Mouse (Mus musculus): ENCODE measurements around the gene Lingo3. TPM values are rescaled to one million over a fixed set of nuclear protein-coding genes. Genes with fewer than 3 reads are reported as not detected.

Gene Lingo3
- polyA plus RNA-seq, 1 experiment from 2014 or later: 1.2 TPM

DNA sequence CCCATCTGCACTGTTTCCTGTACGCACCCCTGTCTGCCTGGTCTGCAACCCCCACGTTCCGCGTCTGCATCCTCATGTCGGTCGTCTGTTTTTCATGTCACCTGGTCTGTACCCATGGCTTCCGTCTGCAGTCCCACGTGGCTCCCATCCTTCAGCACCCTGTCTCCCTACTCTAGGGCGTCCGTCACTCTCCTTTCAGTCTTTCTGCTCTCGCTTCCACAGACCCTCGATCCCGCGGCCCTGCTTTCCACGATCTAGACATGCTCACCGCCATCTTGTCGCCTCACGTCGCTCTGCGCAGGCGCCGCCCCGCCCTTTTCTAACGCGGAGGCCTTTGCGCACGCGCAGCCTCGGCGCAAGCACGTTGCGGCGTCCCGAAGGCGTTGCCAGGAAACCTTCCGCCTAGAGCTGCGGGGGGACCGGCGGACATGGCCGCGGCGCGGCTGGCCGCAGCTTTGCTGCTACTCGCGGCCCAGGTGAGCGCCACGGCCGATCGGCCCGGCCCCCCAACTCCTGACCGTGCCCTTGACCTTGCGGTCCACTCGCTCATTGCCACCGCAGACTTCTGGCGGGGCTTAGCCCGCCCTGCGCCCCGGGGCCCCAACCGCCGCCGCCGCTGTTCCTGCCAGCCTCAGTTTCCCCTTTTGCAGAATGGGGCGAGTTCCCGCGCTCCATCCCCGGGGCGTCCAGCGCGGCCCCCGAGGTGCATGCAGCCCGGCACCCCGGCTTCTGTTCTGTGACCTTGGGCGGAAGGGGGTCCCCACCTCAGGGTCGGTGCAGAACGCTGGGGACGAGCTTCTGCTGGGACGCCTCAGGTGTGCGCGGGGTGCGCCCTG, 11.3 kb upstream of the Lingo3 start, which contains the start of the genes Lsm7 and Sppl2b:
Gene Lsm7, minus strand, starts transcription at position 297 of the 836 bp plus-strand sequence.
Gene Sppl2b, plus strand, starts transcription at position 363 of the 836 bp plus-strand sequence.
- H3K4me2 ChIP-seq (ENCODE audit: low read depth, low read length, severe bottlenecking): peak within 1 kb of the TSS; percentile 99
- peak within 1 kb of the TSS; percentile 85 for H3K9ac ChIP-seq (ENCODE audit: low read length)
- peak within 1 kb of the TSS; percentile 91 for H3K4me3 ChIP-seq (ENCODE audit: low read depth, low read length)
- H3K27me3 ChIP-seq (ENCODE audit: control insufficient read depth, insufficient read depth, low read length): no peaks in the 10 kb centered on the region
- peaks cover 23% of the 10 kb centered on the region; the same call in 1 of the 2 replicates for H3K4me1 ChIP-seq (replicated peaks; ENCODE audit: control insufficient read depth, insufficient read depth, low read length)
- DNase-seq (ENCODE audit: low spot score): peak; percentile 98
- ATAC-seq (replicated peaks; ENCODE audit: low FRiP score): peak; percentile 86
- H3K27ac ChIP-seq (ENCODE audit: low read depth, low read length): no peak within 1 kb of the TSS
- H3K9me3 ChIP-seq (ENCODE audit: control insufficient read depth, low read length): no peaks in the 10 kb centered on the region
- no peaks in the 10 kb centered on the region for H3K36me3 ChIP-seq (ENCODE audit: control insufficient read depth, insufficient read depth, low read length)
- WGBS: under 1% methylated on average over 81 of the region's 81 CpGs

DNA sequence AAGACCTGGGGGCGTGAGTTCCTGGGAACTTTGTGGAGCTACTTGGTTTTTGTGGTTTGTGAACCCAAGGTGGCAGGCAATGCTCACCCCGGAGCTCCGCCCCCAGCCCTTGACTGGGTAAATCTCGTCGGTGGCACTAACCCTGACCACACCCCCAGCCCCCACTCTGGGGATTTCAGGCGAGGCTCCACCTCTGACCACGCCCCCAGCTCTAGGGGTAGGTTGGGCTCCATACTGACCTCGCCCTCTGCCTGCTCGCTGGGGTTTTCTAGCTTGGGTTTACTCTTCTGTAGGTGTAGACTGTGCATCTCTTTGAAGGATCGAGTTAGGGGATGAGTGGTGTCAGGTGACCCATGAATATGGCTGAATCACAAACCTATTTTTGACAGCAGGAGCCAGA, 4.7 kb upstream of the Lingo3 start:
- 0 out of 2 replicates have a peak, but pooled peaks have one; percentile 9 for ATAC-seq (replicated peaks; ENCODE audit: low FRiP score)

DNA sequence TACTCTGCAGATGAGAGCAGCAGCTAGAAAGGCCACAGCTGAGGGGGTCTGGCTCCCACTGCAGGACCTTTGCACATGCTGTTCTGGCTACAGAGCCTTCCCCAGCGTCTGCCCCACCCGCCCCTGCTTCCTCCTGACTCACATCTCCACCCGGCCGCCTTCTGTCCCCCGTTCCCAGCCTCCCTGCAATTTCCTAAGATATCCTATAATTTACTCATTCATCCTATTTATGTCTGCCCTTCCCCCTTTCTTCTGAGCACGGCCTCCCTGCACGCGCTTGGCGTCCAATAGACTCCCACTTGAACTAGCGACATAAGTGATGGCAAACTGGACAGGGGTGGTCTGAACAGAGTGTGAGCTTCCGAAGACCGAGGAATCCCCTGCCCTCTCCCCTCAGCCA, 1.9 kb upstream of the Lingo3 start:
- Histone ChIP-seq H3K9ac (ENCODE audit: low read length) (no peak overlapping the region), H3K9me3 (ENCODE audit: control insufficient read depth, low read length) (no peaks in the 10 kb centered on the region), H3K4me2 (ENCODE audit: low read depth, low read length, severe bottlenecking) (no peak overlapping the region), H3K27me3 (ENCODE audit: control insufficient read depth, insufficient read depth, low read length) (peaks cover 29% of the 10 kb centered on the region), H3K4me1 (replicated peaks; ENCODE audit: control insufficient read depth, insufficient read depth, low read length) (peaks cover 11% of the 10 kb centered on the region), H3K27ac (ENCODE audit: low read depth, low read length) (no peak overlapping the region), H3K4me3 (ENCODE audit: low read depth, low read length) (no peak overlapping the region), H3K36me3 (ENCODE audit: control insufficient read depth, insufficient read depth, low read length) (no peaks in the 10 kb centered on the region)
- 85% methylated on average over 12 of the region's 12 CpGs for WGBS
- ATAC-seq (replicated peaks; ENCODE audit: low FRiP score) (no peak), DNase-seq (ENCODE audit: low spot score) (no peak)

More for the DNA sequence above, 4.7 kb upstream of the Lingo3 start:
- H3K9me3 ChIP-seq (ENCODE audit: control insufficient read depth, low read length): no peaks in the 10 kb centered on the region
- WGBS: 13% methylated on average over 10 of the region's 10 CpGs
- no peak overlapping the region for H3K9ac ChIP-seq (ENCODE audit: low read length)
- no peak overlapping the region for H3K27ac ChIP-seq (ENCODE audit: low read depth, low read length)
- peaks cover 18% of the 10 kb centered on the region for H3K27me3 ChIP-seq (ENCODE audit: control insufficient read depth, insufficient read depth, low read length)
- H3K4me3 ChIP-seq (ENCODE audit: low read depth, low read length): no peak overlapping the region
- no peak for DNase-seq (ENCODE audit: low spot score)
- H3K4me2 ChIP-seq (ENCODE audit: low read depth, low read length, severe bottlenecking): no peak overlapping the region
- H3K36me3 ChIP-seq (ENCODE audit: control insufficient read depth, insufficient read depth, low read length): no peaks in the 10 kb centered on the region
- peaks cover 9% of the 10 kb centered on the region for H3K4me1 ChIP-seq (replicated peaks; ENCODE audit: control insufficient read depth, insufficient read depth, low read length)

DNA sequence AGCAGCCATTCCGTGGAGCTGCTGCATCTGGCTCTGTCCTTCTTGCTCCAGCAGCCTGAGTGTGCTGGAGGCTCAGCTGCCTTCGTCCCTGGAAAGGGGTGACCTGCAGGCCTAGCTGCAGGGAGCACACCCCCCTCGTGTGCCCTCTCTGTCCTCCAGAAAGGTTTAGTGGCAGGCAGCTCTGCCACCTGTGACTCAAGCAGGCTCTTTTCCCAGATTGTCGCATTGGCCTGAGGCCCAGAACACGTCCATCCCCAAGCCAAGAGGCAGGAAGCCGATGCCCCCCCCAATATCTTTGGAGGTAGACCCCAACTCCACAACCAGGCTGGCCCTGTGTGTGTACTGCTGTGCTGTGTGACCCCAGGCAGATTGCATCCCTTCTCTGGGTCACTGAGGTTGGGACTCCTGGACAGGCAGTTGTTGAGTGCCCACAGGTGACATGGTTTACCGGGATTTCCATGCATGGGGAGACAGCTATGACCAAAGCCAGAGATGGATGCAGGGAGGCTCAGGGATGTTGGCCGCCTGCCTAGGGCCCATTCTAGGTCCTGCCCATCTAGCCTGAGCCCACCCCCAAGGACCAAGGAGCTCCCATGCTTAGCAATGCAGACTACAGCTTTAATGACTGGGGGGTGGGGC, 1.3 kb upstream of the Lingo3 start:
- WGBS: 72% methylated on average over 8 of the region's 8 CpGs
- H3K4me2 ChIP-seq (ENCODE audit: low read depth, low read length, severe bottlenecking): no peak overlapping the region
- DNase-seq (ENCODE audit: low spot score) (no peak), ATAC-seq (replicated peaks; ENCODE audit: low FRiP score) (no peak)
- H3K36me3 ChIP-seq (ENCODE audit: control insufficient read depth, insufficient read depth, low read length): no peaks in the 10 kb centered on the region
- no peaks in the 10 kb centered on the region for H3K9me3 ChIP-seq (ENCODE audit: control insufficient read depth, low read length)
- no peak overlapping the region for H3K4me3 ChIP-seq (ENCODE audit: low read depth, low read length)
- H3K4me1 ChIP-seq (replicated peaks; ENCODE audit: control insufficient read depth, insufficient read depth, low read length): peaks cover 11% of the 10 kb centered on the region
- no peak overlapping the region for H3K9ac ChIP-seq (ENCODE audit: low read length)
- no peak overlapping the region for H3K27ac ChIP-seq (ENCODE audit: low read depth, low read length)
- peaks cover 29% of the 10 kb centered on the region for H3K27me3 ChIP-seq (ENCODE audit: control insufficient read depth, insufficient read depth, low read length)

DNA sequence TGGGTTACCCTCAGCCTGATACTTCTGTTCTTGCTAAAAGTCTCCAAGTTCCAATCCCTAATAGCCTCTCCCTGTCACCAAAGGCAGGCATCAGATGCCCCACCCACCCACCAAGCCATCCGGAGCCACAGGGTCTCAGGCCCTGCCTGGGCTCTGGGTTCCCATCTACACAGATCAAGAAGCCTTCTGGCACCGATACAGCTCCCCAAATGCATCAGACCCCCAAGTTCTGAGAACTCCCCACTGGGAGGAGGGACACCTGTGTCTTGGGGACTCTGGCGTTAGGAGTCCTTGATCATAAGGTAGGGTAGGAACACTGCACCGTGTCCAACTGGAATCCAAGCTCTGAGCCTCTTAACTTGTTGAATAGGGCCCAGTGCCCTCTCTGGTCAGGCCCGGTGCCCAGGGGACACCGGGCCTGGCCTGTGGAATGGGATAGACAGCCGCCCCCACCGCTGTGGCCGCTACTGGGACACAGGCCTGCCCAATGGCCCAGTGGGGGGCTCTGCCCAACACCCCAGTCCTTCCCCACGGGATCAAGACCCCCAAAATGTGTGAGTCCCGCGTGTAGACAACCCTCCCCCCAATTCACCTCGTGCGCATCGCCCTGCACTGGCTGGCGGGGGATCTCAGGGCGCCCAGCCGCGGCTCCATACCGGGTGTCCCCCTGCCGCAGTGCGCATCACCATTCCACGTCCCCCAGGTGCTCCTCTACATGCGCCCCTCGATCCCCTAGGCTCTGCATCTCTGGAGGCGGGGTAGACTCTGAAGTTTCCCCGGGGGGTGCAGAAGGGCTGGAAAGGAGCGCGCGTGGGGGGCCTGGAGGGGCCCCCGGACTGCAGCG, 530 bp downstream of the Lingo3 start:
- WGBS: 9% methylated on average over 32 of the region's 32 CpGs
- peak overlapping the region; percentile 39 for H3K4me3 ChIP-seq (ENCODE audit: low read depth, low read length)
- H3K36me3 ChIP-seq (ENCODE audit: control insufficient read depth, insufficient read depth, low read length): no peaks in the 10 kb centered on the region
- H3K9me3 ChIP-seq (ENCODE audit: control insufficient read depth, low read length): no peaks in the 10 kb centered on the region
- H3K4me2 ChIP-seq (ENCODE audit: low read depth, low read length, severe bottlenecking): peak overlapping the region; percentile 64
- H3K27me3 ChIP-seq (ENCODE audit: control insufficient read depth, insufficient read depth, low read length): peaks cover 29% of the 10 kb centered on the region
- peaks cover 11% of the 10 kb centered on the region for H3K4me1 ChIP-seq (replicated peaks; ENCODE audit: control insufficient read depth, insufficient read depth, low read length)
- H3K9ac ChIP-seq (ENCODE audit: low read length): peak overlapping the region; percentile 56
- H3K27ac ChIP-seq (ENCODE audit: low read depth, low read length): no peak overlapping the region
- DNase-seq (ENCODE audit: low spot score): no peak
- ATAC-seq (replicated peaks; ENCODE audit: low FRiP score): no peak; the same call in 1 of the 2 replicates

DNA sequence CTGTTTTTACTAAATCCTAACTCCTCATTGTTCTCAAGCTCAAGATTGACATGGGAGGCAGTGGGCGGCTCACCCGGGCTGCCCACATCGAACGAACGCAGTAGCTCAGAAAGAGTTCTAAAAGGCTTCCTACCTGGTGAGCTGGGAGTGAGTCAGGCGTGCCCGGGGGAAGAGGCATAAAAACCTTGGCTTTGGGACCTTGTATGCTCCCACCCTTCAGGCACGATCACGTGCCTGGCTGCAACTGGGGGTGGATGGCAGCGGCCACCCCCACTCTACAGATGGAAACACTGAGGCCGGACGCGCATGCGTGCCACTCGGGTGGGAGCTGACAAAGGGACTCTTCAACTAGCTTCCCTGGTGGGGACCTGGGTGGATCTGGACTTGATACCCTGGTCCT, 1.5 kb downstream of the Lingo3 start:
- Histone ChIP-seq H3K27me3 (ENCODE audit: control insufficient read depth, insufficient read depth, low read length) (peaks cover 29% of the 10 kb centered on the region), H3K4me1 (replicated peaks; ENCODE audit: control insufficient read depth, insufficient read depth, low read length) (peaks cover 14% of the 10 kb centered on the region), H3K4me3 (ENCODE audit: low read depth, low read length) (no peak overlapping the region), H3K27ac (ENCODE audit: low read depth, low read length) (no peak overlapping the region), H3K9me3 (ENCODE audit: control insufficient read depth, low read length) (no peaks in the 10 kb centered on the region), H3K36me3 (ENCODE audit: control insufficient read depth, insufficient read depth, low read length) (no peaks in the 10 kb centered on the region), H3K9ac (ENCODE audit: low read length) (no peak overlapping the region), H3K4me2 (ENCODE audit: low read depth, low read length, severe bottlenecking) (no peak overlapping the region)
- ATAC-seq (replicated peaks; ENCODE audit: low FRiP score): no peak
- DNase-seq (ENCODE audit: low spot score): no peak
- WGBS: 82% methylated on average over 15 of the region's 15 CpGs

DNA sequence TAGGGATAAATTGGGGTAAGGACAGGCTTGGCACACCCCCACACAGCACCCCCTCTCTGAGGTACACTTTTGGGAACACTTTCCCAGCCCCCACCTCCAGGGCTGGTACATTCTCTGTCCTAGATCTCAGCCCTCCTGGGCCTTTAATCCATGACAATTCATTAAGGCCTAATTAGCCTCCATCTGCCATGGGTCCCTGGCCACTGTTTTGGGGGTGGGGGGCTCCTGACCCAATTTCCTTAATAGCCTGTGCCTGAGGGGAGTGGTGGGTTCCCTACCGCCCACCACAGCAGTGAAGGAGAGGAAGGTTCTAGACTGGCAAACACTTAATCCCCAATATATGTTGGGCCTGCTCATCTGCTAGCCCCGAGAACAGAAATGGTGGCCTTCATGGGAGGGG, 2.2 kb downstream of the Lingo3 start:
- no peak overlapping the region for H3K9ac ChIP-seq (ENCODE audit: low read length)
- H3K36me3 ChIP-seq (ENCODE audit: control insufficient read depth, insufficient read depth, low read length): no peaks in the 10 kb centered on the region
- no peak overlapping the region for H3K27ac ChIP-seq (ENCODE audit: low read depth, low read length)
- no peak for DNase-seq (ENCODE audit: low spot score)
- no peaks in the 10 kb centered on the region for H3K9me3 ChIP-seq (ENCODE audit: control insufficient read depth, low read length)
- H3K4me3 ChIP-seq (ENCODE audit: low read depth, low read length): no peak overlapping the region
- H3K27me3 ChIP-seq (ENCODE audit: control insufficient read depth, insufficient read depth, low read length): peaks cover 31% of the 10 kb centered on the region
- no peak for ATAC-seq (replicated peaks; ENCODE audit: low FRiP score)
- H3K4me2 ChIP-seq (ENCODE audit: low read depth, low read length, severe bottlenecking): no peak overlapping the region
- WGBS: 66% methylated on average over 2 of the region's 2 CpGs
- peaks cover 14% of the 10 kb centered on the region for H3K4me1 ChIP-seq (replicated peaks; ENCODE audit: control insufficient read depth, insufficient read depth, low read length)

DNA sequence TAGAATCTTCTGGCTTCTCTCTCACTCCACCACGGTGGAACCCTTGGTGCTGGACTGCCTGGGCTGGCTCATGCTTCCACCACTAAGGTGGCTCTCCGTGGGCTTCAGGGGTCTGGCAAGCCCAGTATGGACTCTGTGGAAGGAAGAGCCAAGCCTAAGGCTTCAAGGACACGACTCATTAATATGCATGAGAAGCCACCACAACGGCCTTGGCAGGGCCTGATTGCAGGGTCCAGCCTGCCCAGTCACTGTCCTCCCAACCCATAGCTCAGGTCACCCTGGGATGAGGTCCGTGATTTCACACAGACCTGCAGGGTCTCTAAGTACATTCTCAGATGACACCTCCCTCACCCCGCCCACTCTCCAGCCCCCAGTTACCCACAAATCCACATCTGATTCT, 4.0 kb downstream of the Lingo3 start:
- no peak overlapping the region for H3K27ac ChIP-seq (ENCODE audit: low read depth, low read length)
- no peak overlapping the region for H3K9ac ChIP-seq (ENCODE audit: low read length)
- H3K4me3 ChIP-seq (ENCODE audit: low read depth, low read length): no peak overlapping the region
- H3K9me3 ChIP-seq (ENCODE audit: control insufficient read depth, low read length): no peaks in the 10 kb centered on the region; the same call in 1 of the 2 replicates
- no peak overlapping the region for H3K4me2 ChIP-seq (ENCODE audit: low read depth, low read length, severe bottlenecking)
- H3K4me1 ChIP-seq (replicated peaks; ENCODE audit: control insufficient read depth, insufficient read depth, low read length): peaks cover 14% of the 10 kb centered on the region
- H3K27me3 ChIP-seq (ENCODE audit: control insufficient read depth, insufficient read depth, low read length): peaks cover 40% of the 10 kb centered on the region
- DNase-seq (ENCODE audit: low spot score) (no peak), ATAC-seq (replicated peaks; ENCODE audit: low FRiP score) (no peak)
- no peaks in the 10 kb centered on the region for H3K36me3 ChIP-seq (ENCODE audit: control insufficient read depth, insufficient read depth, low read length)
- WGBS: 64% methylated on average over 6 of the region's 6 CpGs

Data from forebrain, embryonic 11.5 days (tissue).